ENCODE assay signal across 13 mouse cellular contexts in the genomic region with DNA sequence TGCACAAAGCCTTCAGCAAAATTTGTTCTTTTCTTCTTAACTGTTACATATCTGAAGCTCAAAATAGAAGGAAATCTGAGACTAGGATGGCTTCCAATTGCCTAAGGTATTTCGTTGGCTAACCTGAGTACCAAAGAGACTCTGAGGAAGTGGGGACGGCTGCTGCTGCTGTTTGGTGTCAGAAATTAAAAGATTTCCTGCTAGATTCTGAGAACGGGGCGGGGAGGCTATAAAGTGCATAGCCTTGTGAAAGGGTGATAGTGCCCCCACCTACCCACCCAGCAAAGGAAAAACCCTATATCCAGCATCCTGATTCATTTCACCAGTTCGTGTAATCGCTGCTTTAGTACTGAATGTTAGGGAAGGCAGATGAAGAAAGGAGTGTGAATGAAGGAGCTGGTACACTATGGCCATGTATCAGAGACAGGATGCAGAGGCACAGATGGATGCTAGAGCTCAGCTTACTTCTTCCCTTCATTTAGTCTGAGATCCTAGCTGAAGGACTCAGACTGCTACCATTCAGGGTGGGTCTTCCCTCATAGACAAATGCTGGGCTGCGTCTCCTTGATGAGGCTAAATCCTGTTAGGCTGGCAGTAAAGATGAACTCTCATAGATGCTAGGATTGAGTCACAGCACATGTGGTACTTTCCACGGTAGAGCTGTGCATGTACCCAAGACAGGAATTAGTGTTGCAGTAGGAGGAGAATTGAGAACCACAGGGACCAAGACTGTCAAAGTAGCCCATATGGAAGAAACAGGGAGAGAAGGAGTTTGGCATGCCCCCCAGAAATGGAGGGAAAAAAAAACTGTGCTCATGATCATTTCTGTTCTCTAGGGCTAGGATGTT.
DNase-seq lines count a peak whose midpoint lies in the region; TF ChIP-seq lines count a peak whose summit lies in the region.
"Had no signal": no experiment of that assay in that cellular context is flagged by ENCODE, and none has a peak within 500 bp of the region (broad histone marks: within the 10 kb centered on the region; RNA-seq: fewer than 3 reads in every experiment).

No protein-coding gene starts in this region.

- DNase-seq in layer of hippocampus, adult 2 months (ENCODE audit: low spot score in 2 of 2) = no peak
- DNase-seq in layer of hippocampus, postnatal 10 days (ENCODE audit: low spot score in 2 of 2) = no peak
- DNase-seq in CD4-positive helper T cell, adult 2 months (ENCODE audit: low read depth, low spot score) = peak; percentile 53
- DNase-seq in brain, adult 2 months (ENCODE audit: low read depth, low spot score) = peak; percentile 65
- DNase-seq in naive thymus-derived CD4-positive, alpha-beta T cell, adult 2 months (ENCODE audit: low read depth) = peak; percentile 60
- no peak for DNase-seq in adrenal gland, adult (ENCODE audit: inconsistent age in 2 of 2, low spot score in 1 of 2)
- DNase-seq in kidney, postnatal 14 days = no peak
- no peak for DNase-seq in heart, adult 8-10 months (ENCODE audit: low spot score)
- DNase-seq: adrenal gland, postnatal 14 days had no signal

- peak overlapping the region; percentile 72; the same call in 1 of the 2 replicates for H3K27ac ChIP-seq in layer of hippocampus, adult 2 months
- H3K27ac ChIP-seq: liver, embryonic 14.5 days; midbrain, embryonic 13.5 days; neural tube, embryonic 12.5 days had no signal

- no peak overlapping the region for H3K4me3 ChIP-seq in layer of hippocampus, adult 2 months
- H3K4me3 ChIP-seq: hindbrain, embryonic 10.5 days; midbrain, embryonic 13.5 days; neural tube, embryonic 12.5 days had no signal

- no peak for TF ChIP-seq CTCF in layer of hippocampus, adult 2 months (conservative IDR thresholded peaks at IDR 0.05)

Comparison
In these comparisons a context has a peak if more than half of its experiments do, and no peak if none do; other contexts are left out.
1. DNase-seq: peak in CD4-positive helper T cell, adult 2 months (single experiment), brain, adult 2 months (single experiment) and naive thymus-derived CD4-positive, alpha-beta T cell, adult 2 months (single experiment); none in layer of hippocampus, adult 2 months (0 of 2), layer of hippocampus, postnatal 10 days (0 of 2), adrenal gland, adult (0 of 2), kidney, postnatal 14 days (single experiment) and heart, adult 8-10 months (single experiment).